Mouse (Mus musculus) embryonic facial prominence, embryonic 14.5 days (tissue): Measurements from ENCODE around the gene Klrc1. TPM values are rescaled to one million over a fixed set of nuclear protein-coding genes. Genes with fewer than 3 reads are reported as not detected.
"Not testable (repeated sequence)": the region's sequence is repeated elsewhere in the genome, so short reads cannot be mapped to it uniquely, and the experiment has no call there.

Experiments used
- ATAC-seq: fragments of 200-750 bp; cut with Nextera tagmentation; 2 replicates; pipeline ENCODE4 v1.8.0; 2017; ENCODE audit warnings: low read depth, moderate number of reproducible peaks, moderate TSS enrichment
- DNase-seq: peaks from one replicate; pipeline ENCODE4 v3.0.0-alpha.2; 2015; ENCODE audit warnings: low spot score
- H3K27ac ChIP-seq: fragments of 300-500 bp; sonication (generic); replicated peaks from 2 replicates; pipeline ENCODE4 v1.5.1; 2014; ENCODE audit warnings: low read depth, mild to moderate bottlenecking, low read length, moderate library complexity
- H3K27me3 ChIP-seq: fragments of 300-500 bp; sonication (generic); replicated peaks from 2 replicates; pipeline ENCODE4 v1.6.1; 2014; ENCODE audit warnings: low read length; ENCODE audit not compliant: control insufficient read depth, insufficient read depth
- H3K36me3 ChIP-seq: fragments of 300-500 bp; sonication (generic); 2 replicates; pipeline ENCODE4 v1.6.1; 2014; ENCODE audit warnings: low read length, mixed read lengths; ENCODE audit not compliant: control insufficient read depth, insufficient read depth
- H3K4me1 ChIP-seq: fragments of 300-500 bp; sonication (generic); 2 replicates; pipeline ENCODE4 v1.6.1; 2014; ENCODE audit warnings: antibody characterized with exemption, low read length; ENCODE audit not compliant: control insufficient read depth, insufficient read depth
- H3K4me2 ChIP-seq: fragments of 300-500 bp; sonication (generic); 2 replicates; pipeline ENCODE4 v1.6.1; 2014; ENCODE audit warnings: low read depth, mild to moderate bottlenecking, low read length, moderate library complexity, mixed read lengths
- H3K4me3 ChIP-seq: fragments of 300-500 bp; sonication (generic); 2 replicates; pipeline ENCODE4 v1.5.1; 2014; ENCODE audit warnings: low read depth, mild to moderate bottlenecking, low read length
- H3K9ac ChIP-seq: fragments of 300-500 bp; sonication (generic); 2 replicates; pipeline ENCODE4 v1.6.1; 2014; ENCODE audit warnings: low read depth, mild to moderate bottlenecking, low read length, moderate library complexity, mixed read lengths
- H3K9me3 ChIP-seq: fragments of 300-500 bp; sonication (generic); 2 replicates; pipeline ENCODE4 v1.6.1; 2016; ENCODE audit warnings: low read length; ENCODE audit not compliant: control insufficient read depth
- WGBS: fragments of 180-500 bp; shearing (Covaris S2); extraction: QIAGEN DNeasy Blood & Tissue Kit; methylation state at CpG from one replicate; pipeline ENCODE4 v1.1.7; 2014; 5-methylcytosine and 5-hydroxymethylcytosine counted together
- microRNA-seq: library from miRNA; unstranded; fragments of <30 nt; microRNA quantifications from one replicate; pipeline ENCODE4, GENCODE M21; 2016; ENCODE audit warnings: borderline number of aligned reads
- polyA plus RNA-seq: library from polyadenylated mRNA; unstranded; fragments of >200 nt; fragmentation: Nextera tagmentation; extraction: Ambion mirVana; gene quantifications from 2 replicates; pipeline ENCODE4 v1.2.1, GENCODE M21; 2014

Gene Klrc1
- polyA plus RNA-seq, 1 experiment from 2014 or later = not detected

DNA sequence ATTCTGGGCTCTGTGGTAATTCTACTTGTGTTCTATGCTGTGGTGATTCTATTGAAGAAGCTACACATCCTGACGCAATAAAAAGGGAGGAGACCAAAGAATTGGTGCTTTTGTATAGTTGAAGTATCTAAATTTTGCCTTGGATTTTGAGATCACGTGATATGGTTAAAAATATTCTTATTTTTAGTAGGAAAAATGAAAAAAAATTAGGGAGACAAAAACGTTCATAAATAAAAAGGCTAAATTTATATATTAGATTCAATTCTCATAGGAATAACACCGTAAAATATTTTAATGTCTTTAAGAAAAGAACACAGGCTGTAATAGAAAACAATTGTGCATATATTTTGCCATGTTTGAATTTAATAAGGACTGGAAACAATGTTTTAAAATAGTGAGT lies 18.2 kb downstream of the Klrc1 start, which contains the start of gene Klrc2:
Gene Klrc2, minus strand, starts transcription at position 101 of the 400 bp plus-strand sequence.
- not testable (repeated sequence) for H3K4me2 ChIP-seq, H3K36me3 ChIP-seq, H3K4me1 ChIP-seq, ATAC-seq, DNase-seq, H3K9me3 ChIP-seq, H3K9ac ChIP-seq, H3K27me3 ChIP-seq, H3K4me3 ChIP-seq, H3K27ac ChIP-seq
- 78% methylated on average over 4 of the region's 4 CpGs for WGBS

DNA sequence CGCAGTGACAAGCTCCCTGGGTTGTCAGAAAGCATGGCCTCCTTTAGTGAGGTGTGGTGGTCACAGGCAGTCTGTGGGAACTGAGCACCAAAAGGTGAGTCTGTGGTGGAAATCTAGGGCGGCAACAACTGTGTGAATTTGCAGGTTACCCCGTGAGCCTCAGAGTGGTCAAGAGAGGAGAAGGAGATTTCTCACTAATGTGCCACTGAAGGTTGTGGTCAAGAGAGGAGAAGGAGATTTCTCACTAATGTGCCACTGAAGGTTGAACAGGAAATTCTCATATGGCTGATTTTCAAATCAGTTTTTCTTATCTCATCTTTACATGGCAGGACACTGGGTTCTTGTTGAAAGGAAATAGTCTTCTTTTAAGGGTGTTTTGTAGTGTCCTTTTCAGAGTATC lies 34.7 kb downstream of the Klrc1 start:
- H3K4me2 ChIP-seq, ATAC-seq, DNase-seq, H3K4me3 ChIP-seq, H3K36me3 ChIP-seq, H3K27me3 ChIP-seq, H3K4me1 ChIP-seq, H3K27ac ChIP-seq, H3K9me3 ChIP-seq, H3K9ac ChIP-seq: not testable (repeated sequence)
- WGBS = no CpG with 5 or more reads among the region's 3 CpGs

DNA sequence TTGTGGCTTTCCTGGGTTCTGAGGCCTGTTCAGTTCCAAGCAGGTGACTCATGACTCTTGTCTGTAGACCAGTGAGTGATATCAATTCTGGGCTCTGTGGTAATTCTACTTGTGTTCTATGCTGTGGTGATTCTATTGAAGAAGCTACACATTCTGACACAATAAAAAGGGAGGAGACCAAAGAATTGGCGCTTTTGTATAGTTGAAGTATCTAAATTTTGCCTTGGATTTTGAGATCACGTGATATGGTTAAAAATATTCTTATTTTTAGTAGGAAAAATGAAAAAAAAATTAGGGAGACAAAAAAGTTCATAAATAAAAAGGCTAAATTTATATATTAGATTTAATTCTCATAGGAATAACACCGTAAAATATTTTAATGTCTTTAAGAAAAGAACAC lies 35.5 kb downstream of the Klrc1 start, which contains the start of gene Klrc3:
Gene Klrc3, minus strand, starts transcription at position 101 of the 400 bp plus-strand sequence.
- H3K4me3 ChIP-seq, H3K36me3 ChIP-seq, H3K4me2 ChIP-seq, ATAC-seq, H3K9ac ChIP-seq, H3K4me1 ChIP-seq, DNase-seq, H3K27ac ChIP-seq, H3K27me3 ChIP-seq, H3K9me3 ChIP-seq: not testable (repeated sequence)
- 85% methylated on average over 3 of the region's 3 CpGs for WGBS

DNA sequence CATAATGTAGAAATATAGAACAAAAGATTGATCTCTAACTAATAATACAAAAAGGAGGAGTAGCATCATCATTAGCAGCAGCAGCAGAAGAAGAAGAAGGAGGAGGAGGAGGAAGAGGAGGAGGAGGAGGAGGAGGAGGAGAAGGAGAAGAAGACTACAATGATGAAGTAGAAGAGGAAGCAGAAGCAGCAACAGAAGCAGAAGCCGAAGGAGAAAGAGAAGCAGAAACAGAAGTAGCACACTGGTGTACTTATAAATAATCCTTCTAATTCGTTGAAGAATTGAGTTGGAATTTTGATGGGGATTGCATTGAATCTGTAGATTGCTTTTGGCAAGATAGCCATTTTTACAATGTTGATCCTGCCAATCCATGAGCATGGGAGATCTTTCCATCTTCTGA lies 47.7 kb downstream of the Klrc1 start:
- H3K9me3 ChIP-seq, H3K36me3 ChIP-seq, H3K27me3 ChIP-seq, H3K4me1 ChIP-seq, DNase-seq, H3K4me3 ChIP-seq, H3K27ac ChIP-seq, H3K9ac ChIP-seq, H3K4me2 ChIP-seq, ATAC-seq: not testable (repeated sequence)
- WGBS = 77% methylated on average over 2 of the region's 2 CpGs

DNA sequence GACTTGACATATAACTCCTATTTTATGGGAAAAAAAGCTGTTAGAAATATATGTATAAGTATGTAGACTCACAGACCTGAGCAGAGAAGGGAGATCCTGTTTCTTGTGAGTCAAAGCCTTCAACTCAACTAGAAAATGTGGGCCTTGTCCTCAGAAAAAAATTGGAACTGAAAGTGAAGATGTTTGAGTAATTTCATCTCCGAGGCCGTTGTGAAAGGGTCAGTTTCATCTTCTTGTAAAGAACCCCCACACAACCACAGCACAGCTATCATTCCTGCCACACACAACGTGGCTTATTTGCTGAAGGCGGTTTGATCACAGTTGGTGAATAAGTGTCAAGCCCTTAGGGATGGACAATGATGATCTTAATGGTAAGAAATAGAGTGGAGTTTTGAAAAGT lies 55.0 kb downstream of the Klrc1 start, which contains the start of gene Klrk1:
Gene Klrk1, minus strand, starts transcription at position 130 of the 400 bp plus-strand sequence.
- H3K4me2 ChIP-seq = no peak within 1 kb of the TSS
- no peak for DNase-seq
- no peaks in the 10 kb centered on the region for H3K27me3 ChIP-seq
- no peak within 1 kb of the TSS for H3K9ac ChIP-seq
- no peaks in the 10 kb centered on the region for H3K36me3 ChIP-seq
- no peak within 1 kb of the TSS for H3K4me3 ChIP-seq
- H3K4me1 ChIP-seq = no peaks in the 10 kb centered on the region
- 76% methylated on average over 4 of the region's 4 CpGs for WGBS
- ATAC-seq = no peak
- H3K27ac ChIP-seq = no peak within 1 kb of the TSS
- no peaks in the 10 kb centered on the region for H3K9me3 ChIP-seq

Small RNAs within 50 kb of the gene (microRNA-seq; reads per million reads assigned to microRNA genes)
- not detected for gene Mir680-1

Other genes starting within 250 kb of the Klrc1 start
- 2.7 and 4.3 TPM in 2 replicates for gene Clec1a, start 227.0 kb downstream of the Klrc1 start, polyA plus RNA-seq
- 0.06 TPM in 1 of 2 replicates, not detected in the other for gene Olr1, start 171.8 kb downstream of the Klrc1 start, polyA plus RNA-seq
- not detected in 2 replicates for gene Tmem52b, start 166.4 kb downstream of the Klrc1 start, polyA plus RNA-seq
- gene Gabarapl1, start 145.8 kb downstream of the Klrc1 start, polyA plus RNA-seq = 19.8 and 21.4 TPM in 2 replicates
- not detected in 2 replicates for gene Klre1, start 101.1 kb downstream of the Klrc1 start, polyA plus RNA-seq
- gene Klrd1, start 87.2 kb downstream of the Klrc1 start, polyA plus RNA-seq = 0.26 and 2.4 TPM in 2 replicates
- gene Klrk1, start 55.1 kb downstream of the Klrc1 start, polyA plus RNA-seq = 0.06 TPM in 1 of 2 replicates, not detected in the other
- gene Klrc3, start 35.6 kb downstream of the Klrc1 start, polyA plus RNA-seq = not detected in 2 replicates
- gene Klrc2, start 18.3 kb downstream of the Klrc1 start, polyA plus RNA-seq = not detected in 2 replicates
- gene Klri1, start 38.2 kb upstream of the Klrc1 start, polyA plus RNA-seq = not detected in 2 replicates
- gene Klri2, start 61.5 kb upstream of the Klrc1 start, polyA plus RNA-seq = not detected in 2 replicates
- gene Gm156, start 105.3 kb upstream of the Klrc1 start, polyA plus RNA-seq = not detected in 2 replicates
- not detected in 2 replicates for gene Gm17631, start 183.7 kb upstream of the Klrc1 start, polyA plus RNA-seq
- not detected in 2 replicates for gene Klra17, start 197.7 kb upstream of the Klrc1 start, polyA plus RNA-seq
- gene Klra5, start 238.7 kb upstream of the Klrc1 start, polyA plus RNA-seq = not detected in 2 replicates